Mouse (Mus musculus) frontal cortex, adult (tissue): ENCODE measurements around the gene Plekho2.

Source experiments
- ATAC-seq: cut with Nextera tagmentation; 2 replicates; pipeline ENCODE4 v1.9.2; 2017; ENCODE audit warnings: mild to moderate bottlenecking, moderate library complexity, mixed read lengths; ENCODE audit not compliant: low TSS enrichment

The Plekho2 gene

DNA sequence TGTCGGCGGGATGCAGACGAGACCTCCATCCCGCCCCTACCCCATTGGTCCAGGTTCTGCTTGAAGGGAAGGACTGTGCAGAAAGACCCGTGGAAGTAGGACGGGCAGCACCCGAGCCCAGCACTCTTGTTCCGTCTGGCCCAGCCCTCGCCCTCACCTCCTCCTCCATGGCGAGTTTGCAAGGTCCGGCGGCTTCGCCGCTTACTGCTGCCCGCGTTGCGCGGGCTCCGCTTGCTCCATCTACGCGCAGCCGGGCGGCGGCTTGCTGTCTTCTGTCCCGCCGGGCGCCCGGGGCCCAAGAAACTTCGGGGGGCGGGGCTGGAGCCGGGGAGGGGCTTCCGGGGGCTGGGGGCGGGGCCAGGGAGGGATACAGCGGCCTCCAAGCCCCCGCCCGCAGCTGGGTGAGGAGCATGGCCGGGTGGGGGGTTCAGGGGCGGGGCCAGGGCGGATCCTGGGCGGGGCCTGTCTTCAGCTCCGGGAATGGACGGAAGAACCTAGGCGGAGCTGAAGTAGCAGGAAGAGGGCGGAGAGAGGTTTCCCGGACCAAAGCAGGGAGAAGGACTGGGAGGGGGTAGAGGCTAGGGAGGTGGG lies at the start of gene Plekho2:
Gene Plekho2, minus strand, starts transcription at position 260 of the 591 bp plus-strand sequence.
- peak; percentile 87 for ATAC-seq

DNA sequence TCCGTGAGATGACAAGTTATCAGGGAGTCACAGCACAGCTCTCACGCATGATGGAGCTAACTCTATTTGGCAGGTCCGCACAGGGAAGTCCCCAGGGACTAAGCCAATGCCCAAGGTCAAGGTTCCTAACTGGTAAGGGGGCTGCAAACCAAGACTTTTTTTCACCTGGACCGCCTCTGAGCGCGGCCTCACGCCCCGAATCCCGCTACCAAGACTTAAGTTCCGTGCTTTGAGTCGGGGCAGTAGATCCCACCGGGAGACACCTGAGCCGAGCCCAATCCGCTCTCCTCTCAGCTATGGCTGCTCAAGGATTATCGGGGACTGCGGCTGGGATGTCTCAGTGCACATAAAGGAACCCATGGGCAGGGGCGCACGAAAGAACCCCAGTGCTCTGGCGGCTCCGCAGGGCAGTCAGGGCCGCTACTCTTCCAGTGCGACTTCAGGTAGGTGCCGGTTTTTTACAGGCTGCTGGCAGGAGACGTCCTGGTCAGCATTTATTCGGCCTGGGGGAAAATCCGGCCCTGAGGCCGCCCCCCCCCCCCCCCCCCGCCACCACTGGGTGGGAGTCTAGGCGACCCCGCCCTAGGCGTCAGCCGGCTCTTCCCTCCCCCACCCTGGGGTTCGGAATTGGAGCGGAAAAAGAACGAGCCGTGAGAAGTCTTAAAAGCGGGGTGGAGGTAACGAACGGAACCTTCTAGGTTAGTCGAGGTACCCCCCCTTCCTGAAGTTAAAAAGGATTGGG lies 49.4 kb upstream of the Plekho2 start, which contains the start of gene Rbpms2:
Gene Rbpms2, plus strand, starts transcription at position 624 of the 742 bp plus-strand sequence.
- no peak for ATAC-seq

DNA sequence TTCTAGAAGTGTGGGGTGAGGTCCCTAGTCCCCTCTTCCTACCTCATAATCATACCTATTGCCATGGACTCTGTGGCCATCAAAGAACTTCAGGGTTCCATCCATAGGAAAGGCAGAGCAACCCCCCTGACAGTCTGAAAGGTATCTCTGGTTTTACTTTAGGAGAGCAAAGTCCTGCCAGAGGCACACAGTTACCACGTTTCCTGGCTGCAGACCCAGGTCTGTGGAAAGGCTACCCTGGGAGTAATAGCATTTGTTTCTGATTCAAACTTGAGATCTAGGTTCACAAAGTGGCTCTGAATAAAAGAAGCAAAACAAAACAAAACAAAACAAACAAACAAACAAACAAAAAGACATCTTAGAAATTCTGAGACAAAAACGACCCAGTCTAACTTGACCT lies 44.4 kb upstream of the Plekho2 start:
- no peak for ATAC-seq

DNA sequence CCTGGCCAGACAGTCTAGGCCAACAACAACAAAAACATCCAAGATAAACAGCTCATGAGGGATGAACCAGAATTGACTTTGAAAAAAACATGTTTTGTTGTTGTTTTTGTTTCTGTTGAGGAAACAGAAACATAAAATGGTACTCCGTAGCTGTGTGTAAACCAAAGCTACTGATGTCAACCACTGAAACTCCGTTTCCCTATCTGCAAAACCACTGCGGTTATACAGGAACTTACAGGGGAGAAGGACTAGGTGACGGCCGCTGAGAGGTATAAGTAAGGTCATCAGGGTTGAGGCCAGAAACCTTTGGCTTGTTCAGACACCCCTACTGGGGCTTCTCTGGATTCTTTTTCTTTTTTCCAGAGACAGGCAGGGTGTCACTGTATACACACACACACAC lies 43.0 kb upstream of the Plekho2 start:
- ATAC-seq: no peak

DNA sequence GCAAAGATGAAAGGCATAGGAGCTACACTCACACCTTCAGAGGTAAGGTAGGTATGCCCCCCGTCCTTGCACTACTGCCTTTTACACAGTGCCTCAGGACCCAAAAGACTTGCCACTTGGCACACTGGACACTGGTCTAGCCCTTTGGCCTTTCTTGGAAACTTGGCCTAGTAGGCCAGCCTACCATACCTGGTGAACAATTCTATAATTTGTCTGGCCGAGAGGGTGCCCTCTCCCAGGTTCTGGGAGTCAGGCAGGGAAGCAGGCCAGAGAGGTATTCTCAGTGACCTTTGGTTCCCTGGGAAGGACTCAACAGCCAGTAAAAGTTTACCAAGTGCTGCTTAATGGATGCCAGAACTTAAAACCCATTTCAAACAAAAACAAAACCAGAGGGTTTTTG lies 41.8 kb upstream of the Plekho2 start:
- ATAC-seq: no peak

DNA sequence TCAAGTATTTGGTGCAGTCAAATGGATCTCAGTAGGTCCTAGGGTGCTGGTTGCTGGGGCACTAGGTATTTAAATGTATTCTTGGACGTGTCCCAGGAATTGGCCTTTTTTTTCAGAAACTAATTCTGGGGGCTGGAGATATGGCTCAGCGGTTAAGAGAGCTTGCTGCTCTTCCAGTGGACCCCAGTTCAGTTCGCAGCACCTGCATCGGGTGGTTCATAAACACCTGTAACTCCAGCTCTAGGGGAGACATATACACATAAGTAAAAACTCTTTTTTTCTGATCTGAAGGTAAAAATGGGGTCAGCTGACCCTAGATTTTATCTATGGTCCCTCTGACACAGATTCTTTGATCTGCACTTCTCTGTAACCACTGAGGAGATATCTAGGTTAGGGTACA lies 41.4 kb upstream of the Plekho2 start:
- no peak for ATAC-seq

DNA sequence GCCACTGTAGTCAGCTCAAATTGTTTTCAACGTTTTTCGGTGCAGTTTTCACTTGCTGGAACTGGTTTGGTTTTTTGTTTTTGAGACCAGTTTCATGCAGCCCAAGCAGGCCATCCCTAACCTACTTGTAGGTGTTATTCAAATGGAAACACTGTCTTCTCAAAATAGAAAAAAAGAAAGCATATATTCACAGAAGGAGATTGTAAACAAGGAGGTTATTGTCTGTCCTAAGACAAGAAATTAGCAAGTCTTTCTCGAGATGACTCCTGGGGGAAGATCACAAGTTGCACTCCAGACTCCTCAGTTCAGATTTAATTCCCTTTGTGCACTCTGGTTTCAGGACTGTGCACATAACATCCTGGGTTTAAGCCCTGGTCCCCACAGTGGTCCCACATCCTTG lies 39.5 kb upstream of the Plekho2 start:
- ATAC-seq: no peak

DNA sequence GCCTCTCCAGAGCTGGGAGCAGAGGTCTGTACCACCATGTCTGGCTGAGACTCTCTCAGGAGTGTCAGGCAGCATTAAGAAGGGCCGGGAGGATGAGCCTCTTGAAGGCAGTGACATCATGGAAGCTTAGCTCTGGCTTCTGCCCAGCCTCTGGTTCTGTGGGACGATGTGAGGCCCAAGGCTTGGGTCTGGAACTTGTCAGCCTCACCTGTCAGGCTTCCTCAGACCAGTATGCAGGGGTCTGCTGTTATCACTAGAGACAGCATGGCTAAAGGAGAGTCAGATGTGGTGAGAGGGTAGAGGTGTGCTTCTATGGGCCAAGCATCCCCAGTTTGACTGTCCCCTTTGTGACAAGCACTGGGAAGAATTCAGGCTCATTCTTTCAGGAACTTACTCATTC lies 33.3 kb upstream of the Plekho2 start:
- ATAC-seq: no peak

DNA sequence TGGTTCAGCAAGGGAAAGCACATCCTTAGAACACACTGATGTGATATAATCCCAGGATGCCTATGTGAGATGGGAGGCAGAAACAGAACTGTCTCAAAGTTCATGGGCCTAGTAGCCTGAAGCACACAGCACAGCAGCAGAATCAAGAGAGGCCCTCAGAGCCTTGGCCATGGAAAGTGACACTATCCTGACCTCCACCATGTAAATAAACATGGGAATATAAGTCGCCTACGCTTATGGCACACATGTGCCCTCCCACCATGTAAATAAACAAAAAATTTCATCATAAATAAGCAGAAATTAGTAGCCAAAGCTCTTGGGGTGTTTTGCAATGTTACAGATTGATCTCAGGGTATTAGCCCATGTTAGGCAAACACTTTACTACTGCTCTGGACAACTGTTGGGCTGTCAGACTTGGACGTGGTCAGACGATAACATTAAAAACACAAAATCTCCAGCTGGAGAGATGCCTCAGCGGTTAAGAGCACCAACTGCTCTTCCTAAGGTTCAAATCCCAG lies 32.2 kb upstream of the Plekho2 start:
- no peak for ATAC-seq

DNA sequence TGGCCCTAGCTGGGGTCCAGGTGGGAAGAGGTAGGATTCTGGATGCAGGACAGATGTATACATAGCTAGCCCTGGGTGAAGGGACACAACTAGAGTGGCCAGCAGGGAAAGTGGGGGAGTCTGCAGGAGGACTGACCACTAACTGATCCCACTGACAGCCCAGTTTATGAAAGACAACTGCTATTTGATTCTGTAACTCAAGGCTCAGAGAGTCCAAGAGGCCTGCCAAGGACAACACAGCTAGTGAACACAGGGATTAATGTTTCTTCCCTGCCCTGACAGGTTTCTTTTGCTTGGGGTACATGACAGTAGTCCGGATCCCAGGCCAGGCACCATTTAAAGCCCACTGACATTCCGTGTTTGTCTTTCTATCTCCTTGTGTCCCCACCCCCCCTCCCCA lies 27.3 kb upstream of the Plekho2 start:
- no peak for ATAC-seq

DNA sequence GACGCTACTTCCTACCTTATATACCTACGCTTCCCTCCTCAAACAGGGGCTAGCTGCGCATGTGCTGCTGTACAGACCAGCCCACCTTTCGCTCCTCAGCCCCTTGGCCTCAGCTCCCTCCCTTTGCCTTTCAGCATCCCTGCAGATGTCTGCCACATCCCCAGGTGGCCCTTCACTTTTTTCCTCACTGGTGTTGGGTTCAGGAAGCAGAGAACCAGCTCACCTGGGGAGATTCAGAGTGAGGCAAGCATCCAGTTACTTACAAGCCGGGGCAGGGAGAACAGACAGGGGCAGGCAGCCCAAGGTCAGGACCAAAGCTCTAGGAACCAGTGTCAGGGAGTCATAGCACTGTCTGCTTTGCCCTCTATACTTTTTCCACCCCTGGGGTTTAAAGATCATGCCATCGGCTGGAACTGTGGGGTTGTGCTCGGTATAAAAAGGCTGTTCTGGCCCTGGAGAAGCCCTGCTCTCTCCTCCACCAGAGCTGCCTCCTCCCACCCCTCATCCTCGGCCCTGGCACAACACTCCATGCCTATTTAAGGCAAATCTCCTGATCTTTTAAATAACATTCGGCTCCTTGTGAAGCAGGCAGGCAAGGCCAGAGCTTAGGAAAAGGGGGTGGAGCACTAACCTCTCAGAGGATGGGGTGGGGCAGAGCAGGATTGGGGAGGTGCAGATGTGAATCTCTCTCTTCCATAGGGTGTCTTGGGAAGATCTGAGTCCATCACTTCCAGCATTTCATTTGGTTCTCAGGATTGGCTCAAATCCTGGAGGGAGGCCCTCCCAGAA lies 26.7 kb upstream of the Plekho2 start:
- ATAC-seq: no peak

DNA sequence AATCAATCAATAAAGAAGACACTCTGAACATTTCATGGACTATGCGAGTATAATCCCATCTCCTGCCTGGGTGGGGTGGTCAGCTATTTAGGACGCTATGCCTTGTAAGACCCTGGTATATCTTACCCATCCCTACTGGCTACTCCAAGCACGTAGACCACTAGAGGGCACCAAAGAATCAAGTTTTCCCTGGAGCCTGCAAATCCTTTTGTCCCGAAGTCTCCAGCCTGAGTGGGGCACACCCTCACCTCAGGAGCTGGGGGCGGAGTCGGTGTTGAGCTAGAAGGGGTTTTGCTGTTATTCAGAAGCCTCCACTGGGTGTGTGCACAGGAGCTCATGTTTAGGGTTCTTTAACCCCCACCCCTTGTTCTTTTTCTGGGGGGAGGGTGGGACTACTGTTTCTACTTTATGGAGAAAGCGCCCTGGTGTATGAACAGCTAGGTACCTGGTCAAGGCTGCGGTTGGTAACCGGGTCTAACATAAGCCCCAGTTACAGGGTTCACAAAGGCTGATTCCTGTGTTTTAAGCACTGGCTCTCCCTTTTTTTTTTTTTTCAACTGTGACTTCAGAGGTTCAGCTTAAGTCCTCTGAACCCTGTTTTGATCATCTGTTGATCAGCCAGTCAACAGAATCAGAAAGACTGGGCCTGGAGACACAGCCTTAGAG lies 25.8 kb upstream of the Plekho2 start:
- ATAC-seq: peak; percentile 74; the same call in 1 of the 2 replicates

DNA sequence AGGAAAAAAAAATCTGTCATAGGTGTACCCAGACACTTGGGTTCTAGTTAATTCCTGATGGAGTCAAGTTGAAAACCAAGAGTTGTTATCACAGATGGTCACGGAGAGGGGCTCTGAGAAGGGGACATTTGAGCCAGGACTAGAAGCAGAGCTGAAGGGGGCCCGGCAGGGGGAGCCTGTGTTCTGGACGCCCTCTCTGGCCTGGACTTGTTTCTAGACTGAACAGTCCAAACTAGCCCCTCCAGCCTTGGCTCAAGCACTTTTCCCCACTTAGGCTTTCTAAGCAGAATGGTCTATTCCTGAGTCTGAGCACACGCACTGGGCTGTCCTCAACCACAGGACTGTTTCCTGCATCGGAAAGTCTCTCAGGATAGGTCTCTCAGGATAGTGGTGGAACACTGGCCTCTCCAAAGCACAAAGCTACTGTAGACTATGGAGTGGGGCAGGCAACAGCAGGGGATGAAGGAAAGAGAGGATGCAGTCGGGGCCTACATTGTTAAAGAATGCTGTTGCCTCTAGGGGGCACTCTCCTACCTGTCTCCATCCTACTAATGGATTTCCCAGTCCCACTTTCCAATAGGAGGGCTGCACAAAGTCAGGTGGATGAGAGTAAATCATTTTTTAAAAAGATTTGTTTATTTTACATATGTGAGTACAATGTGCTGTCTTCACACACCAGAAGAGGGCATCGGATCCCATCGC lies 23.7 kb upstream of the Plekho2 start:
- no peak for ATAC-seq

DNA sequence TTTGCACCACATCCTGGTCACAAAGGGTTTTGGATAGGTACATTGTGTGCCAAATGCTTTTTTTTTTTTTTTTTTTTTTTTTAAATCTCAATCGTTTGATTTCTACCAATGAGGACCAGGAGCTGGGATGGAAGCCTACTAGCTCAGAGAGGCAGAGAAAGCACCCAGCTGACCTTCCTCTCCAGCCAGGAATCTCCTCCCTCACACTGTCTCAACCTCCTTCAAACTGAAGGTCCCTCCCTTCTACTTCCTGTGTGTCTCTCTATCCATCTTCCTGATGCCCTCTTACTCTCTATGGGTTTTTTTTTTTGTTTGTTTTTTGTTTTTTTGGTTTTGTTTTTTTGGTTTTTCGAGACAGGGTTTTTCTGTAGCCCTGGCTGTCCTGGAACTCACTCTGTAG lies 21.1 kb upstream of the Plekho2 start:
- no peak for ATAC-seq

DNA sequence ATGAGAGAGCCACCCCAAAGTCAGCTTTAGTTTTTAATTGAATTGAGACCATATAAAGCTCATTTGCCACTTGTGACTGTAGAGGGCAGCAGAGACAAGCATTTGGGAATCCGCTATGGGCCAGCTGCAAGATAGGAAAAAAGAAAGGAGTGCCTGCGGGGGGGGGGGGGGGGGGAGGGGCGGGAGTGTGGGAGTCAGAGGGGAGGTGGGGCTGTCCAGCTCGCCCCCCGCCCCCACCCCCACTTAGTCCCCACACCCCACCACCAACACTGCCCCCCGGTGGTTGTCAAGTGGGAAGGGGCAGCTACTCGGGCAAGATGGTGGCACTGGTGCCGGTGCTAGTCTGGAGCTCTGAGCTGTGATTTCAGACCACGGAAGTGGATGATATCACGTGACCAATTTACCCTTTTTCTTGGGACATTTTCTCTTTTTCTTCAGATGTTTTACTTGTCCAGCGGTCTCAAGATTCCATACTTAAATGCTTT lies 19.0 kb upstream of the Plekho2 start:
- ATAC-seq: no peak

DNA sequence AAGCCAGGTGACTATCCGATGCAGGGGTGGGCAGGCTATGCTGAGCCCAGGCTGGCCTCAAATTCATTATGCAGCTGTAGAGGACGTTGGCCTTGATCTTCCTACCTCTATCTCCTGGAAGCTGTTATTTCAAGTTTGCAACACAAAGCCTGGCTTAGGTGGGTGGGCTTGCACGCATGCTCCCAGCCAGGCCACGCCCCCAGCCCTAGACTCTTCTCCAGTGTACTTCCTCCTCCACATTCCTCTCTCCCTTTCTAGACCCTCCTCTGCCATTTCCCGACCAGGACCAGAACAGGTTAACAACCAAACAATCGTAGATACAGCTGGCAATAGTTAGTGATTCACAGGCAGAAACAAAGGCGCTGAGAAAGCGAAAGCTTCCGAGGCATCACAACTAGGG lies 13.8 kb upstream of the Plekho2 start:
- ATAC-seq: no peak

DNA sequence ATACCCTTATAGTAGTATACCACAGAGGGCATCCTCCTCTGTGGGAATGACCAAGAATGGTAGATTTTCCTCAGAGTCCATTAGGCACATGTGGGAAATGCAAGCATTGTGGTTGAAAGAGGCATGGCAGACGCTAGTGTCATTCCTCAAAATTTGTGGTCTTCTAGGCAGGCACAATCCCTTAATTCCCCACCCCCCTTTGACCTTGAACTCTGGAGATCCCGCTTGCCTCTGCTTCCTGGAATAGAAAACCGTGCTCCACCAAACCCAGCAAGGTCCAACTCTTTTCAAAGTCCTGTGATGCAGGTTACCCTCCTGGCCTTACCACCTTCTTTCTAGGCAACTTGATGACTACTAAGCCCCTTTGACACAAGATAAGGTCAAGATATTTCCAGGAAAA lies 12.9 kb upstream of the Plekho2 start:
- ATAC-seq: no peak

DNA sequence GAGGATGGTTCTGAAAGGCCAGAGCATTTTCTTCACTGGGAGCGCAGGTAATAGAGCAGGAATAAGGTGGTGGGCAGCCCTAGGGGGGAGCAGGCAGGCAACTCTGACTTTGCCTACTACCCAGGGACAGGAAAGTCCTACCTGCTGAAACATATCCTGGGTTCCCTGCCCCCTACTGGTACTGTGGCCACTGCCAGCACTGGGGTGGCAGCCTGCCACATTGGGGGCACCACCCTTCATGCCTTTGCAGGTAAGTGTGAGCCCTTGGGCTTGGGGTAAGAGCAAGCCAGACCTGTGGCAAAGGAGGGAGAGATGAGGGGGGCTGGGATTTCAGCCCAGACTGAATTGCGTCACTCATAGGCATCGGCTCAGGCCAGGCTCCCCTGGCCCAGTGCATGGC lies 9.3 kb upstream of the Plekho2 start:
- no peak for ATAC-seq

DNA sequence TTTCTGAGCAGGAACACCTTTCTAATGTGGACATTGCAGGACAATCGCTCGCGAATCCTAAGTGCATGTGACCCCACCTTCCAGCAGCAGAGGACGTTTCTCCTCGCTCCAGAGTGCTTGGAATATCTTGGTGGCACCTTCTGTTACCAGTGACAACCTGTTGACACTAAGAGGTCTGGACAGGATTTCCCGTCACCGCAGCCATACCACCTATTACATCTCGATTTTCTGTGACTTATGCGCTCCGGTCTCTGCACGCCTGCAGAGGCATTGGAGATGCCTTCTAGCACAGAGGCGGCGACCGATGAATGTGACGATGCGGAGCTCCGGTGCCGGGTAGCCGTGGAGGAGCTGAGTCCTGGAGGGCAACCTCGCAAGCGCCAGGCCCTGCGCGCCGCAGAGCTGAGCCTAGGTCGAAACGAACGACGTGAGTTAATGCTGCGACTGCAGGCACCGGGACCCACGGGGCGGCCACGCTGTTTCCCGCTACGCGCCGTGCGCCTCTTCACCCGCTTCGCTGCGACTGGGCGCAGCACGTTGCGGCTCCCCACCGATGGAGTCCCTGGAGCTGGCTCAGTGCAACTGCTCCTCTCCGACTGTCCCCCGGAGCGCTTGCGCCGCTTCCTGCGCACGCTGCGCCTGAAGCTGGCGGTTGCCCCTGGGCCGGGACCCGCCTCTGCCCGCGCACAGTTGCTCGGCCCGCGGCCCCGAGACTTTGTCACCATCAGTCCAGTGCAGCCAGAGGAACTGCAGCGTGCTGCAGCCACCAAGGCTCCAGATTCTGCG lies 7.9 kb upstream of the Plekho2 start:
- peak; percentile 72; the same call in 1 of the 2 replicates for ATAC-seq

DNA sequence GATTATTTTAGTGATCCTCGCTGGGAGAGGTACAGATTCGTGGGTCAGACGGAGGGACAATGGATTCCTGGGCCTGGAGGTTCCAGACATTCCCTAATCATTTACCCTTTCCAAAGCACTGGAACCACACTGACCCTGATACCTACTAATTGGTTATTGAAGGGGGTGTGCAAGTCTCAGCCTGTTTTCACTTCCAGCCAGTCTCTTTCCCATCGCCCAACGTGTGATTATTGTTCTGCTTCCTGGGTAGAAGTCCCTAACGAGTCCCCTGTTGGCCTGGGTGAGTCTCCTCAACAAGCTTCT lies 7.4 kb upstream of the Plekho2 start:
- ATAC-seq: no peak
